In the genomic region with DNA sequence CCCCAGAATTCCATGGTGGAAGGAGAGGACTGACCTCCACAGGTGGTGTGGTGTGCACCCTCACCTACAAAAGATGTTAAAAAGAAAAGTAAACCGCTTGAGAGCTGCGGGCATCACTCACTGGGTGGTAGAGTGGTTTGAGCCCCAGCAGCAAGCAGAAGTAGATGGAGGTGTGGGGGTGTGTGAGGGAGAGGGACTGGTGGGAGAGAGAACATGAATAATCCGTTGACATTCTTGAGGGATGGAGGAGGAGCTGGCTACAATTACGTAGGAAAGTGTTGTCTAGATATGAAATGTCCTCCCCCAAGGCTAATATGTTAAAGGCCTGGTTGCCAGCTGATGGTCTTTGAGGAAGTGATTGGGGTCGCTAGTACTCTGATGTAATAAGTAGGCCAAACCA, we compare ENCODE assay signal across 21 mouse cellular contexts.
A peak's percentile ranks its signal among the peaks of the same experiment; 100 is the strongest.
DNase-seq lines count a peak whose midpoint lies in the region; ATAC-seq lines count a peak whose summit lies in the region.
"Had no signal": no experiment of that assay in that cellular context is flagged by ENCODE, and none has a peak within 500 bp of the region (broad histone marks: within the 10 kb centered on the region; RNA-seq: fewer than 3 reads in every experiment).

No protein-coding gene starts in this region.

- no peak overlapping the region for H3K4me3 ChIP-seq in forebrain, embryonic 12.5 days (replicated peaks)
- H3K4me3 ChIP-seq in forebrain, embryonic 11.5 days (ENCODE audit: low read depth, low read length), result no peak overlapping the region
- H3K4me3 ChIP-seq in hindbrain, embryonic 15.5 days, result no peak overlapping the region
- no peak overlapping the region for H3K4me3 ChIP-seq in hindbrain, embryonic 12.5 days
- H3K4me3 ChIP-seq in lung, embryonic 15.5 days, result no peak overlapping the region
- H3K4me3 ChIP-seq in forebrain, embryonic 16.5 days (replicated peaks; ENCODE audit: low read length), result no peak overlapping the region
- H3K4me3 ChIP-seq: embryonic facial prominence, embryonic 13.5 days; heart, adult 2 months; heart, embryonic 15.5 days; hindbrain, embryonic 13.5 days had no signal

- ATAC-seq in forebrain, embryonic 12.5 days (ENCODE audit: low FRiP score), result no peak
- ATAC-seq in forebrain, embryonic 11.5 days (replicated peaks; ENCODE audit: low FRiP score), result no peak
- no peak for ATAC-seq in hindbrain, embryonic 15.5 days (ENCODE audit: low FRiP score, low read depth)
- ATAC-seq in hindbrain, embryonic 12.5 days (ENCODE audit: low FRiP score), result no peak
- ATAC-seq in lung, embryonic 15.5 days (ENCODE audit: borderline replicate concordance, extremely low read depth, low FRiP score, low TSS enrichment), result 0 out of 2 replicates have a peak, but pooled peaks have one; percentile 6
- no peak for ATAC-seq in forebrain, embryonic 16.5 days
- ATAC-seq: CD4-positive, CD25-positive, alpha-beta regulatory T cell, adult 4 months; inflammation-experienced regulatory T-cells, adult 6 months; intestine, postnatal 0 days had no signal

- no peak overlapping the region for H3K9ac ChIP-seq in forebrain, embryonic 12.5 days
- no peak overlapping the region for H3K9ac ChIP-seq in forebrain, embryonic 11.5 days (ENCODE audit: low read length)
- no peak overlapping the region for H3K9ac ChIP-seq in hindbrain, embryonic 15.5 days
- no peak overlapping the region for H3K9ac ChIP-seq in hindbrain, embryonic 12.5 days
- H3K9ac ChIP-seq in lung, embryonic 15.5 days, result no peak overlapping the region
- no peak overlapping the region for H3K9ac ChIP-seq in forebrain, embryonic 16.5 days (replicated peaks; ENCODE audit: low read depth, low read length)
- H3K9ac ChIP-seq: embryonic facial prominence, embryonic 13.5 days; heart, embryonic 15.5 days; hindbrain, embryonic 13.5 days had no signal

- no peaks in the 10 kb centered on the region for H3K36me3 ChIP-seq in forebrain, embryonic 12.5 days (replicated peaks)
- no peaks in the 10 kb centered on the region for H3K36me3 ChIP-seq in forebrain, embryonic 11.5 days (ENCODE audit: control insufficient read depth, insufficient read depth, low read length)
- no peaks in the 10 kb centered on the region for H3K36me3 ChIP-seq in hindbrain, embryonic 15.5 days
- H3K36me3 ChIP-seq in hindbrain, embryonic 12.5 days, result no peaks in the 10 kb centered on the region
- H3K36me3 ChIP-seq in lung, embryonic 15.5 days, result no peaks in the 10 kb centered on the region
- no peaks in the 10 kb centered on the region for H3K36me3 ChIP-seq in forebrain, embryonic 16.5 days (ENCODE audit: control insufficient read depth, insufficient read depth)
- H3K36me3 ChIP-seq: embryonic facial prominence, embryonic 13.5 days; G1E; heart, embryonic 15.5 days; hindbrain, embryonic 13.5 days had no signal

- no peak for DNase-seq in forebrain, embryonic 11.5 days (ENCODE audit: low spot score)
- DNase-seq in lung, postnatal 25 days (ENCODE audit: low spot score), result no peak
- DNase-seq: adrenal gland, postnatal 10 days; B cell, adult 2 months; cerebellum, adult 11-12 months; cerebellum, adult 9-10 months; gastrocnemius, postnatal 10 days; heart, adult 2 months had no signal

- 0 out of 2 replicates have a peak, but pooled peaks cover 7% of the 10 kb centered on the region for H3K4me1 ChIP-seq in forebrain, embryonic 12.5 days
- no peaks in the 10 kb centered on the region for H3K4me1 ChIP-seq in forebrain, embryonic 11.5 days (replicated peaks; ENCODE audit: control insufficient read depth, insufficient read depth, low read length)
- no peaks in the 10 kb centered on the region for H3K4me1 ChIP-seq in hindbrain, embryonic 15.5 days (replicated peaks)
- 0 out of 2 replicates have a peak, but pooled peaks cover 2% of the 10 kb centered on the region for H3K4me1 ChIP-seq in hindbrain, embryonic 12.5 days
- H3K4me1 ChIP-seq in lung, embryonic 15.5 days, result 0 out of 2 replicates have a peak, but pooled peaks cover 8% of the 10 kb centered on the region
- peaks cover 14% of the 10 kb centered on the region for H3K4me1 ChIP-seq in forebrain, embryonic 16.5 days (replicated peaks; ENCODE audit: control insufficient read depth, insufficient read depth, low read length)
- H3K4me1 ChIP-seq: embryonic facial prominence, embryonic 13.5 days; heart, embryonic 15.5 days; hindbrain, embryonic 13.5 days had no signal

- no peak overlapping the region for H3K4me2 ChIP-seq in forebrain, embryonic 12.5 days
- no peak overlapping the region for H3K4me2 ChIP-seq in forebrain, embryonic 11.5 days (ENCODE audit: low read depth, low read length, severe bottlenecking)
- H3K4me2 ChIP-seq in hindbrain, embryonic 15.5 days, result no peak overlapping the region
- no peak overlapping the region for H3K4me2 ChIP-seq in hindbrain, embryonic 12.5 days (replicated peaks)
- H3K4me2 ChIP-seq in lung, embryonic 15.5 days, result no peak overlapping the region
- no peak overlapping the region for H3K4me2 ChIP-seq in forebrain, embryonic 16.5 days (ENCODE audit: low read length)
- H3K4me2 ChIP-seq: embryonic facial prominence, embryonic 13.5 days; heart, embryonic 11.5 days; heart, embryonic 15.5 days; hindbrain, embryonic 13.5 days had no signal

- WGBS in forebrain, embryonic 12.5 days, result 73% methylated on average over 5 of the region's 5 CpGs
- WGBS in forebrain, embryonic 11.5 days, result 72% methylated on average over 5 of the region's 5 CpGs
- WGBS in hindbrain, embryonic 15.5 days, result 70% methylated on average over 5 of the region's 5 CpGs
- WGBS in hindbrain, embryonic 12.5 days, result 72% methylated on average over 5 of the region's 5 CpGs
- 56% methylated on average over 5 of the region's 5 CpGs for WGBS in lung, embryonic 15.5 days
- 74% methylated on average over 5 of the region's 5 CpGs for WGBS in forebrain, embryonic 16.5 days

- no peaks in the 10 kb centered on the region for H3K9me3 ChIP-seq in forebrain, embryonic 12.5 days
- H3K9me3 ChIP-seq in forebrain, embryonic 11.5 days (ENCODE audit: control insufficient read depth, low read length), result no peaks in the 10 kb centered on the region
- H3K9me3 ChIP-seq in hindbrain, embryonic 15.5 days, result no peaks in the 10 kb centered on the region
- H3K9me3 ChIP-seq in hindbrain, embryonic 12.5 days (replicated peaks), result no peaks in the 10 kb centered on the region
- no peaks in the 10 kb centered on the region for H3K9me3 ChIP-seq in lung, embryonic 15.5 days
- no peaks in the 10 kb centered on the region for H3K9me3 ChIP-seq in forebrain, embryonic 16.5 days (ENCODE audit: control insufficient read depth, low read length)
- H3K9me3 ChIP-seq: embryonic facial prominence, embryonic 13.5 days; heart, embryonic 15.5 days had no signal

- peaks cover 13% of the 10 kb centered on the region for H3K27me3 ChIP-seq in forebrain, embryonic 12.5 days
- no peaks in the 10 kb centered on the region; the same call in 1 of the 2 replicates for H3K27me3 ChIP-seq in forebrain, embryonic 11.5 days (ENCODE audit: control insufficient read depth, insufficient read depth, low read length)
- H3K27me3 ChIP-seq in hindbrain, embryonic 15.5 days, result 0 out of 2 replicates have a peak, but pooled peaks cover 4% of the 10 kb centered on the region
- H3K27me3 ChIP-seq in hindbrain, embryonic 12.5 days, result peaks cover 10% of the 10 kb centered on the region
- no peaks in the 10 kb centered on the region for H3K27me3 ChIP-seq in lung, embryonic 15.5 days
- no peaks in the 10 kb centered on the region for H3K27me3 ChIP-seq in forebrain, embryonic 16.5 days (replicated peaks; ENCODE audit: control insufficient read depth, insufficient read depth, low read length)
- H3K27me3 ChIP-seq: embryonic facial prominence, embryonic 13.5 days; heart, embryonic 15.5 days had no signal

- 0 out of 2 replicates have a peak overlapping the region, but pooled peaks have one; percentile 71 for H3K27ac ChIP-seq in forebrain, embryonic 12.5 days
- no peak overlapping the region for H3K27ac ChIP-seq in forebrain, embryonic 11.5 days (ENCODE audit: low read depth, low read length)
- H3K27ac ChIP-seq in hindbrain, embryonic 15.5 days (replicated peaks), result peak overlapping the region; percentile 59; the same call in 1 of the 2 replicates
- H3K27ac ChIP-seq in hindbrain, embryonic 12.5 days, result no peak overlapping the region
- H3K27ac ChIP-seq in lung, embryonic 15.5 days, result no peak overlapping the region
- peak overlapping the region; percentile 81; the same call in 1 of the 2 replicates for H3K27ac ChIP-seq in forebrain, embryonic 16.5 days (ENCODE audit: low read length)
- H3K27ac ChIP-seq: embryonic facial prominence, embryonic 13.5 days; heart, adult 2 months; heart, embryonic 15.5 days had no signal

Comparison
In these comparisons a context has a peak if more than half of its experiments do, and no peak if none do; other contexts are left out.
1. H3K27ac ChIP-seq: peak in forebrain, embryonic 12.5 days (single experiment), hindbrain, embryonic 15.5 days (single experiment) and forebrain, embryonic 16.5 days (single experiment); none in forebrain, embryonic 11.5 days (single experiment), hindbrain, embryonic 12.5 days (single experiment) and lung, embryonic 15.5 days (single experiment).